Mouse (Mus musculus): ENCODE measurements around the gene Boc. TPM values are rescaled to one million over a fixed set of nuclear protein-coding genes. Genes with fewer than 3 reads are reported as not detected.
A peak's percentile ranks its signal among the peaks of the same experiment; 100 is the strongest.

The Boc gene
- polyA plus RNA-seq, 1 experiment from 2014 or later = 8.7 TPM

DNA sequence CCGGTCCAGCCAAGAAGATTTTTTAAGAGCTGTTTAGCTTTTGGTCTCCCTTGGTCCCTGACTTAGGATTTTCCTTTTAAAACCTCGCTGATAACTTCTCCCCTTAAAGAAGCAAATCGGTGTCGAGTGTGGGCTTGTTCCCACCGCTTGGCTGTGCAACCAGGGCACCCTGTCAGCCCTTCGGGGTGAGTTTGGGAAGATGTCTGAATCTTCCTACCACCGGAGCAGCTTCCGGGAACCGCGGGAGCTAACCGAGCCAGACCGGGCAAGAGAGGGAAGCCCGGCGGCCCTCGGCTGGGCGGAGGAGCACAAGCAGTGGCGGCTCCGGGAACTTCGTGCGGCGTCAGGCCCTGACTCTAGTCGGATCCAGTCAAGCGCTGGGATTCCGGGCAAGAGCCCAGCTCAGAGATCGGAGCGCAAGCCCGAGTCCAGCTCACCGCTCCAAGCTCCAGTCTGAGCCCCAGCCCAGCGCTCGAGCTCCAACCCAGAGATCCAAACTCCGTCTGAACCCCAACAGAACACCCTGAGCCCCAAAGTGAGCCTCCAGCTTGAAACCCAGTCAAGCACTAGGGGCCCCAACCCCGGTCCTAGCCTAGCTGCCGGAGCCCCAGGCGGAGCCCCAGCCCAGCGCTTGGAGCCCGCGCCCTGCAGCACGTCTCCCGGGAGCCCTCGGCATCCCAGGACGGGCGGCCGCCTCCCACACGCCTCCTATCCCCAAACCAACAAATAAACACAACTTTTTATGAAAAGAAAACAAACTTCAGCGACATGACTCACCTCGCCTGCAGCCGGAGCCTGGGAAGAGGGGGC lies 831 bp downstream of the Boc start:
- no peaks in the 10 kb centered on the region for H3K9me3 ChIP-seq (replicated peaks; ENCODE audit: control insufficient read depth, low read length)
- H3K4me1 ChIP-seq (ENCODE audit: control insufficient read depth, insufficient read depth, low read length) = peaks cover 3% of the 10 kb centered on the region; the same call in 1 of the 2 replicates
- peak overlapping the region; percentile 74 for H3K27ac ChIP-seq (ENCODE audit: low read depth, low read length)
- H3K36me3 ChIP-seq (ENCODE audit: control insufficient read depth, insufficient read depth, low read length) = no peaks in the 10 kb centered on the region
- peak overlapping the region; percentile 63 for H3K4me2 ChIP-seq
- peak; percentile 69 for ATAC-seq (replicated peaks; ENCODE audit: insufficient number of reproducible peaks, low FRiP score, low TSS enrichment)
- peak overlapping the region; percentile 66 for H3K4me3 ChIP-seq (ENCODE audit: low read depth, low read length)
- under 1% methylated on average over 47 of the region's 47 CpGs for WGBS (ENCODE audit: insufficient replicate concordance)
- H3K9ac ChIP-seq (ENCODE audit: low read depth, low read length) = peak overlapping the region; percentile 84
- no peaks in the 10 kb centered on the region for H3K27me3 ChIP-seq (ENCODE audit: control insufficient read depth, insufficient read depth, low read length)

GRCm38 (mm10) chr16:44557084-44557483 lies 1.6 kb downstream of the Boc start:
- H3K27me3 ChIP-seq (ENCODE audit: control insufficient read depth, insufficient read depth, low read length) = no peaks in the 10 kb centered on the region
- H3K9ac ChIP-seq (ENCODE audit: low read depth, low read length) = peak overlapping the region; percentile 84
- H3K4me2 ChIP-seq = peak overlapping the region; percentile 63
- ATAC-seq (replicated peaks; ENCODE audit: insufficient number of reproducible peaks, low FRiP score, low TSS enrichment) = no peak
- H3K4me3 ChIP-seq (ENCODE audit: low read depth, low read length) = peak overlapping the region; percentile 66
- 46% methylated on average over 7 of the region's 7 CpGs for WGBS (ENCODE audit: insufficient replicate concordance)
- no peaks in the 10 kb centered on the region for H3K9me3 ChIP-seq (replicated peaks; ENCODE audit: control insufficient read depth, low read length)
- H3K4me1 ChIP-seq (ENCODE audit: control insufficient read depth, insufficient read depth, low read length) = peaks cover 3% of the 10 kb centered on the region; the same call in 1 of the 2 replicates
- H3K36me3 ChIP-seq (ENCODE audit: control insufficient read depth, insufficient read depth, low read length) = no peaks in the 10 kb centered on the region
- H3K27ac ChIP-seq (ENCODE audit: low read depth, low read length) = no peak overlapping the region

DNA sequence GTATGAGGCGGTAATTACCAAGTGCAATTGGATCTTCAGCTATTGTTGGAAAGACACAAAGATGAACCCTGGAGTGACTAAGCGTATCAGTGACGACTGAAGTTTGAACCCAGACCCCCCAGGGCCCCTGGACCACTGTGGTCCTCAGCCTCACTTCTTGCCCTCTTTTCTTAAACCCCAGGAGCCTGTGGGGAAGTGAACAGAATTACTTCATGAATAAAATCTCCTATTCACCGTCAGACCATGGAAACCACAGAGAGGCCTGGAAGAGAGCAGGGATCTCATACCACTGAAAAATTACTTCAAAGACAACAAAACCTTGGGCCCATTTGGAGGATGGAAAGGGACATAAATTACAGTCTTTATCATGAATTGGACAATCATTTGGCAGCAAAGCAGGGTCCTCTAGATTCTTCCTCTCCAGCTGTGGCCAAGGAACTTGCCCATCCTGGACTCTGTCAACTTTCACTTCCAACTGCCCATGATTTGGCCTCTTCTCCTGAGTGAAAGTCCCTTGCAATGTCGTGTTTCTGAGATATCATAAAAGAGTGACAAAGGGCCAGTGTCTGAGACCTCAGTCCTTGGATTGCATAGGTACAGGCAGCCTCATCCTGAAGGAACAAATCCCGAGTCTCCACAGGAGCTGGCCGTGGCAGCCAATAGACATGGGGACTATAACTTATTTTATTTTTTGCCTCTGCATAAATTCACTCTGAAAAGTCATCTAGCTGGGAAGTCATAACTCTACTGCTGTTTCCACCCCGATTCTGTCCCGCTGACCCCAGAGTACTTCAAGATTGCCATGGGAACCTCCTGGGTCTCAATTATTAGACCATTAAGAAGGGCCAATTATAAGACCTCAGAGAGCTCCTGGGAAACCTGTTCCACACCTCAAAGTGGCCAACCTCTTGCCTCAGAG lies 2.6 kb downstream of the Boc start:
- Histone ChIP-seq H3K4me3 (ENCODE audit: low read depth, low read length) (no peak overlapping the region; the same call in 1 of the 2 replicates), H3K27ac (ENCODE audit: low read depth, low read length) (no peak overlapping the region), H3K4me2 (peak overlapping the region; percentile 63), H3K27me3 (ENCODE audit: control insufficient read depth, insufficient read depth, low read length) (no peaks in the 10 kb centered on the region), H3K9me3 (replicated peaks; ENCODE audit: control insufficient read depth, low read length) (no peaks in the 10 kb centered on the region), H3K4me1 (ENCODE audit: control insufficient read depth, insufficient read depth, low read length) (peaks cover 5% of the 10 kb centered on the region), H3K36me3 (ENCODE audit: control insufficient read depth, insufficient read depth, low read length) (no peaks in the 10 kb centered on the region), H3K9ac (ENCODE audit: low read depth, low read length) (0 out of 2 replicates have a peak overlapping the region, but pooled peaks have one; percentile 16)
- no peak for ATAC-seq (replicated peaks; ENCODE audit: insufficient number of reproducible peaks, low FRiP score, low TSS enrichment)
- WGBS (ENCODE audit: insufficient replicate concordance) = 69% methylated on average over 9 of the region's 9 CpGs

DNA sequence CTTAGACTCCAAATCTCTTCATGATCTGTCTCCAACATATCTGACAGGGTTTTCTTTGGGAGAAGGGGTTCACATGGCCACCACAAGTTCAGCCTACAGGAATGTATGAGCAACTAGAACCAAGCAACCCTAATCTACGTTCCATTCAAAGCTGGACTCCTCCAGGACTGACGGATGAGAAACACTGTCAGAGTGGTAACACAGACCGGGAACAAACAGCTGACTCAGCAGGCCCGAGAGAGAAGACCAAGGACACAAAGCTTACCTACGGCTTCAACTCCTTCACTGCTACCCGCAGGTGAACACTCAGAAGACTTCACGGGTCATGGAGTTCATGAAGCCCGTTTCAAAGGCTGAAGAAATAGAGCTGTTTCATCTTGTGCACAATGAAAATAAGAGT lies 4.8 kb downstream of the Boc start:
- Histone ChIP-seq H3K4me1 (ENCODE audit: control insufficient read depth, insufficient read depth, low read length) (peaks cover 18% of the 10 kb centered on the region), H3K27ac (ENCODE audit: low read depth, low read length) (no peak overlapping the region), H3K36me3 (ENCODE audit: control insufficient read depth, insufficient read depth, low read length) (no peaks in the 10 kb centered on the region), H3K9ac (ENCODE audit: low read depth, low read length) (no peak overlapping the region), H3K4me3 (ENCODE audit: low read depth, low read length) (no peak overlapping the region), H3K9me3 (replicated peaks; ENCODE audit: control insufficient read depth, low read length) (no peaks in the 10 kb centered on the region), H3K27me3 (ENCODE audit: control insufficient read depth, insufficient read depth, low read length) (no peaks in the 10 kb centered on the region), H3K4me2 (no peak overlapping the region)
- 67% methylated on average over 8 of the region's 8 CpGs for WGBS (ENCODE audit: insufficient replicate concordance)
- no peak for ATAC-seq (replicated peaks; ENCODE audit: insufficient number of reproducible peaks, low FRiP score, low TSS enrichment)

DNA sequence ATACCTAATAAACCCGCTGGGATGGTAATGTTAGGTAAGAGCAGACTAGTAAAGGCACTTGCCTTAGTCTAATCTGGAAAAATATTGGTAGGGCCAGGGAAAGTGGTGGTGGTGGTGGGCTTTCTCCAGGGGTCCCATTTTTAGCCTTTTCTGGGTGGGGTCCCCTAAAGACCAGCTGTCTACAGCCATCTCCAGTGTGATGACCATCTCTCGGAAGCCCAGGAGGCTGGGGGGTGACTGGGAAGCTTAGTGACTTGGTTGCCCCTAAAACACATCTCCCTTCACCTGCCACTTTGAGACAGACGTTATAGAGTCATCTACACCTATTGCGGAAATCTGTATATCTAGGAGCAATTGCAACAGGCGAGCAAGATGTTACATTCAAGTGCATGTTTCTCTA lies 6.0 kb downstream of the Boc start:
- Histone ChIP-seq H3K27ac (ENCODE audit: low read depth, low read length) (no peak overlapping the region), H3K36me3 (ENCODE audit: control insufficient read depth, insufficient read depth, low read length) (no peaks in the 10 kb centered on the region), H3K9me3 (replicated peaks; ENCODE audit: control insufficient read depth, low read length) (no peaks in the 10 kb centered on the region), H3K4me1 (ENCODE audit: control insufficient read depth, insufficient read depth, low read length) (peaks cover 18% of the 10 kb centered on the region), H3K4me3 (ENCODE audit: low read depth, low read length) (no peak overlapping the region), H3K4me2 (no peak overlapping the region), H3K27me3 (ENCODE audit: control insufficient read depth, insufficient read depth, low read length) (no peaks in the 10 kb centered on the region), H3K9ac (ENCODE audit: low read depth, low read length) (no peak overlapping the region)
- WGBS (ENCODE audit: insufficient replicate concordance) = 84% methylated on average over 5 of the region's 5 CpGs
- no peak for ATAC-seq (replicated peaks; ENCODE audit: insufficient number of reproducible peaks, low FRiP score, low TSS enrichment)

GRCm38 (mm10) chr16:44552036-44552435 lies 6.7 kb downstream of the Boc start:
- Histone ChIP-seq H3K9me3 (replicated peaks; ENCODE audit: control insufficient read depth, low read length) (no peaks in the 10 kb centered on the region), H3K4me3 (ENCODE audit: low read depth, low read length) (no peak overlapping the region), H3K36me3 (ENCODE audit: control insufficient read depth, insufficient read depth, low read length) (no peaks in the 10 kb centered on the region), H3K9ac (ENCODE audit: low read depth, low read length) (no peak overlapping the region), H3K4me2 (no peak overlapping the region), H3K27me3 (ENCODE audit: control insufficient read depth, insufficient read depth, low read length) (no peaks in the 10 kb centered on the region), H3K4me1 (ENCODE audit: control insufficient read depth, insufficient read depth, low read length) (peaks cover 18% of the 10 kb centered on the region), H3K27ac (ENCODE audit: low read depth, low read length) (no peak overlapping the region)
- no peak for ATAC-seq (replicated peaks; ENCODE audit: insufficient number of reproducible peaks, low FRiP score, low TSS enrichment)
- WGBS (ENCODE audit: insufficient replicate concordance) = 70% methylated on average over 2 of the region's 2 CpGs

GRCm38 (mm10) chr16:44551491-44551890 lies 7.2 kb downstream of the Boc start:
- no peak overlapping the region for H3K4me2 ChIP-seq
- no peaks in the 10 kb centered on the region for H3K9me3 ChIP-seq (replicated peaks; ENCODE audit: control insufficient read depth, low read length)
- peaks cover 18% of the 10 kb centered on the region for H3K4me1 ChIP-seq (ENCODE audit: control insufficient read depth, insufficient read depth, low read length)
- no peak for ATAC-seq (replicated peaks; ENCODE audit: insufficient number of reproducible peaks, low FRiP score, low TSS enrichment)
- H3K9ac ChIP-seq (ENCODE audit: low read depth, low read length) = no peak overlapping the region
- WGBS (ENCODE audit: insufficient replicate concordance) = 43% methylated on average over 5 of the region's 5 CpGs
- H3K4me3 ChIP-seq (ENCODE audit: low read depth, low read length) = no peak overlapping the region
- no peak overlapping the region for H3K27ac ChIP-seq (ENCODE audit: low read depth, low read length)
- no peaks in the 10 kb centered on the region for H3K36me3 ChIP-seq (ENCODE audit: control insufficient read depth, insufficient read depth, low read length)
- no peaks in the 10 kb centered on the region for H3K27me3 ChIP-seq (ENCODE audit: control insufficient read depth, insufficient read depth, low read length)

DNA sequence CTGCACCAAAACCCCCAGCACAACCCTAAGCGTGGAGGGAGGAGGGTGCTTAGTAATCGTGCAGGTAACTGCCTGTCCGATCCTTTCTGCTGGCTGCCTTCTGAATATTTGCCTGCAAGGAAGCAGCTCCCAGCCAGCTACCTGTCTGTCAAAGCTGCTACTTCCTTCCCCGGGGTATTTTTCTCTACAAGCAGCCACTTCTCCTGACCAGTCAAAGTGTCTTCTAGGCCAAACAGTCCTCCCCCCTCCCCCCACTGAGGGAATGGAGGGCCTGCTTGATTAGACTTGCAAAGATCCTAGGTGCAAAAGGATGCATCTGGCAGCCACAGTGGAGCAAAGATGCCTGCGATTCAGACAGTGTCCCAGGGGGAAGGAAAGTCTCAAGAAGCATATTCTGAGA lies 7.9 kb downstream of the Boc start:
- H3K4me3 ChIP-seq (ENCODE audit: low read depth, low read length) = no peak overlapping the region
- H3K27me3 ChIP-seq (ENCODE audit: control insufficient read depth, insufficient read depth, low read length) = no peaks in the 10 kb centered on the region
- 26% methylated on average over 5 of the region's 5 CpGs for WGBS (ENCODE audit: insufficient replicate concordance)
- no peak overlapping the region for H3K27ac ChIP-seq (ENCODE audit: low read depth, low read length)
- H3K9ac ChIP-seq (ENCODE audit: low read depth, low read length) = no peak overlapping the region
- ATAC-seq (replicated peaks; ENCODE audit: insufficient number of reproducible peaks, low FRiP score, low TSS enrichment) = no peak
- H3K4me1 ChIP-seq (ENCODE audit: control insufficient read depth, insufficient read depth, low read length) = peaks cover 15% of the 10 kb centered on the region
- no peaks in the 10 kb centered on the region for H3K36me3 ChIP-seq (ENCODE audit: control insufficient read depth, insufficient read depth, low read length)
- no peak overlapping the region for H3K4me2 ChIP-seq
- no peaks in the 10 kb centered on the region for H3K9me3 ChIP-seq (replicated peaks; ENCODE audit: control insufficient read depth, low read length)
